Mouse (Mus musculus) natural killer cell, adult 2 months (primary cell): Measurements from ENCODE around the gene Gls2.
"Not testable (repeated sequence)": the region's sequence is repeated elsewhere in the genome, so short reads cannot be mapped to it uniquely, and the experiment has no call there.

Source experiments
- DNase-seq, 2 experiments: peaks; one replicate each; pipeline ENCODE4 v3.0.0; 2022; ENCODE audit warnings: low spot score in 2 of 2

Gene Gls2

GRCm38 (mm10) chr10:128194024-128194550 lies at the start of gene Gls2:
Gene Gls2, plus strand, starts transcription at chr10:128194457.
- peak; percentile 46 to 66 for DNase-seq

DNA sequence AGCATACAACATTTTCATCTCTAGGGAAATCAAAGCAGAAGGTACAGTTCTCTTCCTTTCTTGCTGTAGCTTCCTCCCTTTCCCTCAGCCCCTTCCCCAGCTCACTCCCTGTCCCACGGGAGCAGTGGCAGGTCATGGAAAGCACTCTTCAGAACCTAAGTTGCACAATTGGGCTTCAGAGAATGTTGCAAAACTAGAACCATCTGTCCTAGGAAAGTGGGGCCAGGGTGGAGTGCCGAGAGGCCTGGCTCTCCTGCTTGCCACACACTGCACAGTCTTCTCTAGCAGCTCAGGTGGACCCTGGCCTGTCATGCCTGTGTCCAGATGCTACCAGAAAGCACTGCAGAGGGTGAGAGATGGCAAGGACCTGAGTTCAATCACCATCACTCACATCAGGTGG lies 49.3 kb upstream of the Gls2 start:
- DNase-seq: no peak

DNA sequence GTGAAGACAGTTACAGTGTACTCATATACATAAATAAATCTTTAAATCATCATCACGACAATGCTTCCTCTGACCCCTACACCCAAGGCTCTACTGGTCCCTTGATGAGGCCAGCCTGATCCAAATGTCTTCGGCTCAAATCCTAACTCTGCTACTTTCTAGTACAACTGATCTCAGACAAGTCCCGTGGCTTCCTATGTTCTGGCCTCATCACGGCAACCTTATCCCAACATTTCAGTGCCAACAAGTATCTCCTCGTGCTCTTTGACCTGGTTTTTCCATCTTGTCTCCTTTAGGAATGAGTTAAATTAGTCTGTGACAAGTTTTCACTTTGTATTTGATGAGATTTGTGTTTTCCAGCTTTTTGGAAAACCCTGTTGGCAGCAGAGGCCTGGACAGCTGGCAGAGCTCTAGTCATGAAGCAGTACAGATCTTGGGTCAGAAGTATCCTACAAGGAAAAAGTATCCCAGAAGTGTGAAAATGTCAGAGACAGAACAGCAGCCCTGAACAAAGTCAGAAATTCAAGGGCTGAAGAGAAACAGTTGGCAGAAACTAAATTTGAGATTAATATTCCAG lies 45.4 kb upstream of the Gls2 start:
- DNase-seq: no peak

DNA sequence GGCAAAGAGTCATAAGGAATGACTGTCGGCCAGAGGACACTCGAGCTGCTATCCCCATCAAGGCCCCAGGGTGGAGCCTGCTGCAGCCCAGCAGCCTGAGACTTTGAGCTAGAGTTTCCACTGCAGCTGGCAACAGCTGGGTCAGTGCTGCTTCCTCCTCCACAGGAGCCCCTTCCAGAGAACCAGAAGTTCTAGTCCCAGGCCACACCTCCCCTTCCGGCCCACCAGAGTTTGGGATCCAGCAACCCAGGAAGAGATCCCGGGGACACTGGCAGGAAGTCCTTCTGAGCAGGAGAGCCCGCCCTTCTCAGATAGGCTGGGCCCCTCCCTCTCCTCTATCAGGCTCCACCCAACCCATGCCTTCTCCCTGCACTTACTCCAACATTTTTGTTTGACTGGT lies 44.7 kb upstream of the Gls2 start:
- no peak for DNase-seq

DNA sequence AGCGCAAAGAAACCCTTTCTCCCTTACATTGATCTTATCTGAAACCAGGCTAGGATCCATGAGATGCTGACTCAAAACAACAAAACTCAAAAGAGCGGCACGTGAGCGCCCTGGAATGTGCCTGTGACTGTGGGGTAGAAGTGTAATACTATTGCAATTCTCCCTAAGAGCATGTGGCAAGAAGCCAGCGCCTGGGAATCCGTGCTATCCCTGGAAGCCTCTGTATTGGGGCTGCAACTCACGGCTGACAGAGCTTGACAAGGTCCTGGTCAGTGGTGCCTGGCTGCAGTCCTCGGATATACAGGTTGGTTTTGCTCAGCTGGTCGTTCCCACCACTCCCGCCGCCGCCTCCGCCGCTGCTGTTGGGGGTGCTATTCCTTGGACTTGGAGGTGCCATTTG lies 43.3 kb upstream of the Gls2 start:
- no peak for DNase-seq

DNA sequence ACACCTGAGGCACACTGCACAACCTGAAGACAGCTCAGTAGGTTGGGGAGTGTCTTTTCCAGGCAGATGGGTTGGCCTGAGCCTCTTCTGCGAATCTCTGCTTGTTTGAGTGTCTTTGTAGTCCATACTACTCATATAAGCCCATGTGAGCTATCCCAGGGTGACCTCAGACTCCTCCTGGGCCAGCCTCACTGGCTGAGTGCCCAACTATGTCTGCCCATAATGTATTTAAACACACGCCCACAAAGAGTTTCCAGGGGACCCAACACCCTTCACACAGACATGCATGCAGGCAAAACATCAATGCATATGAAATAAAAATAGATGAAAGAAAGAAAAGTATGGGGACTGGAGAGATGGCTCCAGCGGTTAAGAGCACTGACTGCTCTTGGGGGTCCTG lies 40.3 kb upstream of the Gls2 start:
- DNase-seq: no peak

GRCm38 (mm10) chr10:128165726-128166125 lies 28.5 kb upstream of the Gls2 start:
- DNase-seq: not testable (repeated sequence)

DNA sequence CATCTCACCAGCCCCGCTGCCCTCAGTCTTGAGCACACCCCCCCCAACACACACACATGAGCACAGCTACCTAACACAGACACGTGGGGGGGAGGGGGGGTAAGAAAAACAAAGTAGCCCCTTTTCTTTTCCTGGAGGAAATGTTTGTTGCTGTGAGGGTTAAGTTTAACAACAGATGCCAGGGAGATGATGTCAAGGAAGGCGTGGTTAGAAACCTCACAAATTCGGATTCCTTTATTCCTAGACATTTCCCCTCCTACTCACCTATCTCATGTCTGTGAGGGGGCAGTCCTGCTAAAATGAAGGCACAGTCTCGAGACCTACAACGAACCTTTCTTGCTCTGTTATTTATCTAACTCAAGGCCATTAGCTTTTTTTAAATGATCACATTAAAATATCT lies 27.2 kb upstream of the Gls2 start:
- DNase-seq: no peak

DNA sequence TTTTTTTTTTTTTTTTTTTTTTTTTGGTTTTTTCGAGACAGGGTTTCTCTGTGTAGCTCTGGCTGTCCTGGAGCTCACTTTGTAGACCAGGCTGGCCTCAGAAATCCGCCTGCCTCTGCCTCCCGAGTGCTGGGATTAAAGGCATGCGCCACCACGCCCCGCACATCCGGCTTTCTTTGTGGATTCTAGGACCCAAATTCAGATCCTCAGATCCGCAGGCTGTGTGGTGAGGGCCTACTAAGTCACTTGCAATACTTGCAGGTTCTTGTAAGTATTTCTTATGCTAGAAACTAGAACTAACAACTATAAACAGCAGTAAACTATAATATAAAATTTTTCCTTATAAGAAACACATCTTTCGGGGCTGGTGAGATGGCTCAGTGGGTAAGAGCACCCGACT lies 22.9 kb upstream of the Gls2 start:
- DNase-seq: not testable (repeated sequence)

GRCm38 (mm10) chr10:128175302-128175701 lies 19.0 kb upstream of the Gls2 start:
- DNase-seq: no peak

DNA sequence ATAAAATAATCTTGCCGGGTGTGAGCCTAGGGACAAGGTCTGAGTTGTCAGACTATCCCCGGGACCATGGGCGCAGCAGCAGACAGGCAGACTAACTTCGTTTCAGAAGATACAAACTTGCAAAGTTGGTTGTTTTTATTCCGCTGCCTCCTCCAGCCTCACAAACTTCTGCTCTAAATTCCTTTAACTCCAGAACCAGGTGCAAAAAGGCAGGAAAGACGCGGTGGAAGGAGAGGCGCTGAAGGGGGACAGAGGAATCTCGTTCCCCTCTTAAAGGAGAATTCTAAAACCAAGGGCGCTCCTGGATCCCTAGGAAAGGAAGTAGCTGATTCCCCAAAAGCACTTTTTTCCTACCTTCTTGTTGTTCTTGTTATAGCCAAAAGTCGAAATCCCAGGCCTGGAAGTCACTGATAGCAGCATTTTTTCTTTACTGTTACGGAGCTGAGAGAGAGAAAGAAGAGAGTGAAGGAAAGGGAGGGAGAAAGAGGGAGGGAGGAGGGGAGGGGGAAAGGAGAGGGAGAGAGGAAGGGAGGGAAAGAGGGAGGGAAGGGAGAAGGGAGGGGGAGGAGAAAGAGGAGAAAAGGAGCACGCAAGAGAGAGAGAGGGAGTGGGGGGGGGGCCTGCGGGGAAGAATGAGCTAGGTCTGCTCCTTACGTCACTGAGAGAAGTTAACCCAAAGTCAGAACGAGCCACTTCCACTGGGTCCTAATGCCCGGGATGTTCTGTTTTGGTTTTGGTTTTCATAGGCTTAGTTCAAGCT lies 18.1 kb upstream of the Gls2 start:
- peak; percentile 49 to 57 for DNase-seq

DNA sequence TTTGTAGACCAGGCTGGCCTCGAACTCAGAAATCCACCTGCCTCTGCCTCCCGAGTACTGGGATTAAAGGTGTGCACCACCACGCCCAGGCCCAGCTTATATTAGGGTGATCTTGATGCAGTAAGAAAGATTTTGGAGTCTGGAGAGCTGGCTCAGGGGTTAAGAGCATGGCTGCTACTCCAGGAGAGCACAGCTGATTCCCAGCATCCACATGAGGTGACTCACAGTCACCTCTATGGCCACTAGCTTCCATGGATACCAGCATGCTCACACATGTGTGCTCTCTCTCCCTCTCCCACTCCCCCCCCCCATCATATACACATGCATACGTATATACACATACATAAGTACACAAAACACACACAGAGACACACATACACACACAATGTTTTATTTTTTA lies 16.9 kb upstream of the Gls2 start:
- DNase-seq: no peak

GRCm38 (mm10) chr10:128179989-128180388 lies 14.3 kb upstream of the Gls2 start, which contains the start of gene Rbms2:
Gene Rbms2, minus strand, starts transcription at chr10:128180297.
- no peak for DNase-seq

- DNase-seq: no peak
Observed at GRCm38 (mm10) chr10:128184296-128184695, 10.0 kb upstream of the Gls2 start.

GRCm38 (mm10) chr10:128185277-128185940 lies 8.8 kb upstream of the Gls2 start:
- no peak for DNase-seq

- peak; percentile 68 to 76 for DNase-seq
Observed at GRCm38 (mm10) chr10:128185959-128186358, 8.3 kb upstream of the Gls2 start.

GRCm38 (mm10) chr10:128187181-128187605 lies 7.1 kb upstream of the Gls2 start:
- no peak for DNase-seq

DNA sequence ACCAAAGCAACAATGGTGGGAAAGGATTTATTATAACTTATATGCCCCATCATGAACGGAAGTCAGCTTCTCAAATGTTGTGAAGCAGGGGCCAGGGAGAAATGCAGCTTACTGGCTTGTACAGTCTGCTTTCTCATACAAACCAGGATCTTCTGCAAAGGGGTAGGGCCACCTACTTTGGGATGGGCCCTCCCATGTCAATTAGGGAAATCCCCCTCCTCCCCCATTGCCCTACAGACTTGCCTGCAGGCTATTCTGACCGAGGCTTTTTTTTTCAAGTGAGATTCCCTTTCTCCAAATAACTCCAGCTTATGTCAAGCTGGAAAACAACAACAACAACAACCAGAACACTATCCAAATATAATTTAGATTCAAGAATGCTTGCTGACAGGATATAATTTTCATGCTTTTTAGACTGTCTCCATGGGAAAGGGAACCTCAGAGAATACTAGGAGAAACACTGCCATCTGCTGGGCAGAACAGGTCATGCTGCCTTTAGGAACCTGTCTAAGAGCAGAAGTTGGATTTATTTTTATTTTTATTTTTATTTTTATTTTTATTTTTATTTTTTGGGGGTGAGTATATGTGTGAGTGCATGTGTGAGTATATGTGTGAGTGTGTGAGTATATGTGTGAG lies 5.9 kb upstream of the Gls2 start:
- DNase-seq: peak; percentile 56 to 67

- DNase-seq: no peak
Observed at GRCm38 (mm10) chr10:128191472-128191871, 2.8 kb upstream of the Gls2 start.

GRCm38 (mm10) chr10:128192030-128192766 lies 2.1 kb upstream of the Gls2 start:
- DNase-seq: not testable (repeated sequence)

GRCm38 (mm10) chr10:128193113-128193512 lies 1.1 kb upstream of the Gls2 start:
- no peak for DNase-seq
